ENCODE assay signal across 17 mouse cellular contexts in genomic region chr2:32139377-32139776, GRCm38 (mm10). TPM values are rescaled to one million over a fixed set of nuclear protein-coding genes. Genes with fewer than 3 reads are reported as not detected.
DNase-seq lines count a peak whose midpoint lies in the region; ATAC-seq and TF ChIP-seq lines count a peak whose summit lies in the region.
"Had no signal": no experiment of that assay in that cellular context is flagged by ENCODE, and none has a peak within 500 bp of the region (broad histone marks: within the 10 kb centered on the region; RNA-seq: fewer than 3 reads in every experiment).

No protein-coding gene starts in this region.

- H3K36me3 ChIP-seq in embryonic facial prominence, embryonic 13.5 days = no peaks in the 10 kb centered on the region
- H3K36me3 ChIP-seq in embryonic facial prominence, embryonic 10.5 days (replicated peaks) = no peaks in the 10 kb centered on the region
- no peaks in the 10 kb centered on the region for H3K36me3 ChIP-seq in liver, postnatal 0 days (replicated peaks; ENCODE audit: insufficient read depth, low read length)
- H3K36me3 ChIP-seq in liver, embryonic 12.5 days = no peaks in the 10 kb centered on the region
- H3K36me3 ChIP-seq: hindbrain, embryonic 15.5 days had no signal

- no peak for TF ChIP-seq CTCF in liver, postnatal 0 days (IDR thresholded peaks at IDR 0.05; ENCODE audit: low read depth)

- no peaks in the 10 kb centered on the region for H3K27me3 ChIP-seq in embryonic facial prominence, embryonic 13.5 days
- no peaks in the 10 kb centered on the region for H3K27me3 ChIP-seq in embryonic facial prominence, embryonic 10.5 days (replicated peaks; ENCODE audit: low read depth, poor library complexity, severe bottlenecking)
- no peaks in the 10 kb centered on the region for H3K27me3 ChIP-seq in liver, postnatal 0 days (ENCODE audit: insufficient read depth, low read length)
- H3K27me3 ChIP-seq in liver, embryonic 12.5 days (replicated peaks) = no peaks in the 10 kb centered on the region
- H3K27me3 ChIP-seq: CH12.LX; forebrain, embryonic 13.5 days; hindbrain, embryonic 15.5 days; Patski had no signal

- H3K4me1 ChIP-seq in embryonic facial prominence, embryonic 13.5 days = peaks cover 11% of the 10 kb centered on the region; the same call in 1 of the 2 replicates
- peaks cover 12% of the 10 kb centered on the region for H3K4me1 ChIP-seq in embryonic facial prominence, embryonic 10.5 days
- peaks cover 31% of the 10 kb centered on the region for H3K4me1 ChIP-seq in liver, postnatal 0 days (ENCODE audit: insufficient read depth)
- peaks cover 35% of the 10 kb centered on the region for H3K4me1 ChIP-seq in liver, embryonic 12.5 days

- H3K4me2 ChIP-seq in embryonic facial prominence, embryonic 13.5 days = no peak overlapping the region
- no peak overlapping the region for H3K4me2 ChIP-seq in liver, postnatal 0 days (ENCODE audit: low read depth, low read length)
- H3K4me2 ChIP-seq in liver, embryonic 12.5 days = no peak overlapping the region
- H3K4me2 ChIP-seq: forebrain, embryonic 13.5 days; hindbrain, embryonic 15.5 days had no signal

- no peak overlapping the region for H3K4me3 ChIP-seq in embryonic facial prominence, embryonic 13.5 days
- H3K4me3 ChIP-seq in embryonic facial prominence, embryonic 10.5 days = no peak overlapping the region
- no peak overlapping the region for H3K4me3 ChIP-seq in liver, postnatal 0 days (ENCODE audit: low read depth, low read length)
- H3K4me3 ChIP-seq in liver, embryonic 12.5 days = no peak overlapping the region
- H3K4me3 ChIP-seq: forebrain, embryonic 13.5 days; hindbrain, embryonic 15.5 days had no signal

- no peak for DNase-seq in embryonic facial prominence, embryonic 10.5 days (ENCODE audit: low spot score)
- peak; percentile 3 for DNase-seq in liver
- DNase-seq in liver, postnatal 0 days = no peak
- DNase-seq in naive thymus-derived CD4-positive, alpha-beta T cell, adult 2 months (ENCODE audit: low read depth) = peak; percentile 10
- DNase-seq: adrenal gland, postnatal 14 days; cerebellum, adult 11-12 months; cerebellum, postnatal 14 days; gastrocnemius, postnatal 14 days; heart, postnatal 14 days had no signal

- ATAC-seq in embryonic facial prominence, embryonic 13.5 days (ENCODE audit: insufficient number of reproducible peaks, insufficient read depth, low FRiP score, low TSS enrichment, low read depth) = no peak
- no peak for ATAC-seq in liver, postnatal 0 days
- no peak for ATAC-seq in liver, embryonic 12.5 days
- ATAC-seq: activated CD4-positive, CD25-positive, alpha-beta regulatory T cell, adult 4 months; forebrain, embryonic 13.5 days; forebrain, postnatal 0 days; Patski had no signal

- 72% methylated on average over 5 of the region's 5 CpGs for WGBS in embryonic facial prominence, embryonic 13.5 days
- 77% methylated on average over 5 of the region's 5 CpGs for WGBS in embryonic facial prominence, embryonic 10.5 days
- 83% methylated on average over 5 of the region's 5 CpGs for WGBS in liver, postnatal 0 days (ENCODE audit: insufficient replicate concordance)
- WGBS in liver, embryonic 12.5 days (ENCODE audit: insufficient replicate concordance) = 85% methylated on average over 5 of the region's 5 CpGs

- 0 out of 2 replicates have a peak overlapping the region, but pooled peaks have one; percentile 4 for H3K9ac ChIP-seq in embryonic facial prominence, embryonic 13.5 days
- no peak overlapping the region for H3K9ac ChIP-seq in liver, postnatal 0 days (replicated peaks)
- H3K9ac ChIP-seq in liver, embryonic 12.5 days = no peak overlapping the region
- H3K9ac ChIP-seq: forebrain, embryonic 13.5 days; hindbrain, embryonic 15.5 days had no signal

- no peaks in the 10 kb centered on the region for H3K9me3 ChIP-seq in embryonic facial prominence, embryonic 13.5 days
- no peaks in the 10 kb centered on the region for H3K9me3 ChIP-seq in embryonic facial prominence, embryonic 10.5 days
- no peaks in the 10 kb centered on the region for H3K9me3 ChIP-seq in liver, postnatal 0 days (ENCODE audit: low read length)
- H3K9me3 ChIP-seq in liver, embryonic 12.5 days (replicated peaks) = no peaks in the 10 kb centered on the region
- H3K9me3 ChIP-seq: forebrain, embryonic 13.5 days; hindbrain, embryonic 15.5 days had no signal

- no peak overlapping the region for H3K27ac ChIP-seq in embryonic facial prominence, embryonic 13.5 days
- H3K27ac ChIP-seq in embryonic facial prominence, embryonic 10.5 days (replicated peaks) = no peak overlapping the region
- no peak overlapping the region for H3K27ac ChIP-seq in liver, postnatal 0 days (ENCODE audit: low read depth)
- H3K27ac ChIP-seq in liver, embryonic 12.5 days = peak overlapping the region; percentile 73
- H3K27ac ChIP-seq: forebrain, embryonic 13.5 days; hindbrain, embryonic 15.5 days had no signal

- TF ChIP-seq EP300 in liver, postnatal 0 days (IDR thresholded peaks at IDR 0.05; ENCODE audit: low read depth) = no peak

RNA-seq across cellular contexts. Expression of gene Prrc2b, which starts 11.5 kb away (rescaled TPM):
- 44.8 and 57.7 TPM in 2 replicates for polyA plus RNA-seq in embryonic facial prominence, embryonic 13.5 days (2015; fragmentation: Nextera tagmentation; extraction: Ambion mirVana)
- 60.0 and 69.9 TPM in 2 replicates for polyA plus RNA-seq in embryonic facial prominence, embryonic 10.5 days (2016; fragmentation: Nextera tagmentation; extraction: Ambion mirVana)
- 7.5 and 8.4 TPM in 2 replicates for polyA plus RNA-seq in liver, postnatal 0 days (2015; fragmentation: Nextera tagmentation; extraction: Ambion mirVana)
- polyA plus RNA-seq in liver, embryonic 12.5 days (2016; fragmentation: Nextera tagmentation; extraction: Ambion mirVana) = 20.8 and 23.6 TPM in 2 replicates

RNA-seq across cellular contexts. Expression of gene Plpp7, which starts 44.0 kb away (rescaled TPM):
- 5.7 and 6.2 TPM in 2 replicates for polyA plus RNA-seq in embryonic facial prominence, embryonic 13.5 days (2015; fragmentation: Nextera tagmentation; extraction: Ambion mirVana)
- polyA plus RNA-seq in embryonic facial prominence, embryonic 10.5 days (2016; fragmentation: Nextera tagmentation; extraction: Ambion mirVana) = 4.7 and 5.7 TPM in 2 replicates
- polyA plus RNA-seq in liver, postnatal 0 days (2015; fragmentation: Nextera tagmentation; extraction: Ambion mirVana) = 1.6 and 1.7 TPM in 2 replicates
- polyA plus RNA-seq in liver, embryonic 12.5 days (2016; fragmentation: Nextera tagmentation; extraction: Ambion mirVana) = 3.0 and 3.4 TPM in 2 replicates
- polyA plus RNA-seq: activated CD4-positive, CD25-positive, alpha-beta regulatory T cell, adult 4 months had no signal

RNA-seq across cellular contexts. Expression of gene Fam78a, which starts 54.7 kb away (rescaled TPM):
- 1.9 and 2.1 TPM in 2 replicates for polyA plus RNA-seq in embryonic facial prominence, embryonic 13.5 days (2015; fragmentation: Nextera tagmentation; extraction: Ambion mirVana)
- polyA plus RNA-seq in embryonic facial prominence, embryonic 10.5 days (2016; fragmentation: Nextera tagmentation; extraction: Ambion mirVana) = 1.8 and 2.2 TPM in 2 replicates
- polyA plus RNA-seq in liver, postnatal 0 days (2015; fragmentation: Nextera tagmentation; extraction: Ambion mirVana) = 3.8 and 4.3 TPM in 2 replicates
- polyA plus RNA-seq in liver, embryonic 12.5 days (2016; fragmentation: Nextera tagmentation; extraction: Ambion mirVana) = 22.4 and 22.6 TPM in 2 replicates

Comparison
In these comparisons a context has a peak if more than half of its experiments do, and no peak if none do; other contexts are left out.
1. DNase-seq: peak in liver (single experiment) and naive thymus-derived CD4-positive, alpha-beta T cell, adult 2 months (single experiment); none in embryonic facial prominence, embryonic 10.5 days (single experiment) and liver, postnatal 0 days (single experiment).